Mouse (Mus musculus) limb, embryonic 10.5 days (tissue): Measurements from ENCODE around the gene Gm20425. TPM values are rescaled to one million over a fixed set of nuclear protein-coding genes. Genes with fewer than 3 reads are reported as not detected.

Experiments used
- DNase-seq: peaks from one replicate; pipeline ENCODE4 v3.0.0-alpha.2; 2017; ENCODE audit warnings: low spot score
- H3K27ac ChIP-seq: fragments of 300-500 bp; sonication (generic); 2 replicates; pipeline ENCODE4 v1.5.1; 2016; ENCODE audit warnings: mild to moderate bottlenecking
- H3K27me3 ChIP-seq: fragments of 300-500 bp; sonication (generic); 2 replicates; pipeline ENCODE4 v1.6.1; 2016; ENCODE audit warnings: low read depth, mild to moderate bottlenecking; ENCODE audit not compliant: poor library complexity, severe bottlenecking
- H3K36me3 ChIP-seq: fragments of 300-500 bp; sonication (generic); 2 replicates; pipeline ENCODE4 v1.6.1; 2016; ENCODE audit warnings: mild to moderate bottlenecking, moderate library complexity
- H3K4me1 ChIP-seq: fragments of 300-500 bp; sonication (generic); 2 replicates; pipeline ENCODE4 v1.6.1; 2016
- H3K4me3 ChIP-seq: fragments of 300-500 bp; sonication (generic); 2 replicates; pipeline ENCODE4 v1.5.1; 2016; ENCODE audit warnings: mild to moderate bottlenecking, moderate library complexity
- H3K9me3 ChIP-seq: fragments of 300-500 bp; sonication (generic); replicated peaks from 2 replicates; pipeline ENCODE4 v1.6.1; 2016; ENCODE audit warnings: mild to moderate bottlenecking
- WGBS: fragments of 180-500 bp; shearing (Covaris S2); methylation state at CpG from one replicate; pipeline ENCODE4 v1.1.7; 2016; 5-methylcytosine and 5-hydroxymethylcytosine counted together
- polyA plus RNA-seq: library from polyadenylated mRNA; unstranded; fragments of >200 nt; fragmentation: Nextera tagmentation; extraction: Ambion mirVana; gene quantifications from 2 replicates; pipeline ENCODE4 v1.2.1, GENCODE M21; 2016

Gene Gm20425
- polyA plus RNA-seq, 1 experiment from 2014 or later, result not detected

GRCm38 (mm10) chr9:103141266-103141665 is 88.8 kb downstream of the Gm20425 start:
- Histone ChIP-seq H3K27me3 (no peaks in the 10 kb centered on the region), H3K36me3 (no peaks in the 10 kb centered on the region), H3K4me3 (no peak overlapping the region), H3K27ac (no peak overlapping the region), H3K4me1 (peaks cover 27% of the 10 kb centered on the region), H3K9me3 (no peaks in the 10 kb centered on the region)
- DNase-seq, result no peak
- 96% methylated on average over 7 of the region's 7 CpGs for WGBS

DNA sequence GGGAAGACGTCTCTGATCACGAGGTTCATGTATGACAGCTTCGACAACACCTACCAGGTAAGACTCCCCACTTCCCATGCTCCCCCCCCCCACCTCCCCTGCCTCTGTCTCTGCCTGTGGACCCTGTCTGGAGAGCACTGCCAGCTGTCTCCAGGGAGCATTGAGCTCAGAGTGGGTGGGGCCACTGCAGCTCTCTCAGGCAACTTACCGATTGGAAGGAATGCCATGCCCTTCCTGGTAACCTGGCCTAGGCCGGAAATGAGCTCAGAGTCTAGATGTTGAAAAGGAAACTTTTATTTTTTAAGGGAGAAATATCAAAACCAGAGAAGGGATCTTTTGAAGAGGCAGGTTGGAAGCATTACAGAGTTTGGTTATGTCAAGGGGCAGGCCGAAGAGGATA is 89.7 kb downstream of the Gm20425 start:
- DNase-seq, result no peak
- H3K9me3 ChIP-seq, result no peaks in the 10 kb centered on the region
- no peak overlapping the region for H3K4me3 ChIP-seq
- WGBS, result 90% methylated on average over 6 of the region's 6 CpGs
- peaks cover 22% of the 10 kb centered on the region for H3K4me1 ChIP-seq
- no peak overlapping the region for H3K27ac ChIP-seq
- no peaks in the 10 kb centered on the region for H3K36me3 ChIP-seq
- no peaks in the 10 kb centered on the region for H3K27me3 ChIP-seq

Other genes with a start within 250 kb of the Gm20425 start
- 0.29 and 0.50 TPM in 2 replicates for gene Slco2a1, start 241.6 kb downstream of the Gm20425 start, polyA plus RNA-seq
- 1.2 and 2.1 TPM in 2 replicates for gene Rab6b, start 118.5 kb downstream of the Gm20425 start, polyA plus RNA-seq
- gene Srprb, start 28.2 kb downstream of the Gm20425 start, polyA plus RNA-seq, result 72.4 and 74.1 TPM in 2 replicates
- gene Trf, start 137 bp upstream of the Gm20425 start, polyA plus RNA-seq, result 9.3 and 10.5 TPM in 2 replicates
- 3.6 and 4.2 TPM in 2 replicates for gene 1300017J02Rik, start 74.8 kb upstream of the Gm20425 start, polyA plus RNA-seq
- 87.3 and 90.2 TPM in 2 replicates for gene Topbp1, start 74.9 kb upstream of the Gm20425 start, polyA plus RNA-seq
- 150 and 166 TPM in 2 replicates for gene Cdv3, start 135.5 kb upstream of the Gm20425 start, polyA plus RNA-seq